ENCODE assay signal across 21 mouse cellular contexts in genomic region chr2:168618205-168618717, GRCm38 (mm10). TPM values are rescaled to one million over a fixed set of nuclear protein-coding genes. Genes with fewer than 3 reads are reported as not detected.
DNase-seq lines count a peak whose midpoint lies in the region; ATAC-seq and TF ChIP-seq lines count a peak whose summit lies in the region.
"Had no signal": no experiment of that assay in that cellular context is flagged by ENCODE, and none has a peak within 500 bp of the region (broad histone marks: within the 10 kb centered on the region; RNA-seq: fewer than 3 reads in every experiment).

No protein-coding gene starts in this region.

- H3K36me3 ChIP-seq in kidney, embryonic 15.5 days, result no peaks in the 10 kb centered on the region
- H3K36me3 ChIP-seq in embryonic facial prominence, embryonic 13.5 days, result no peaks in the 10 kb centered on the region
- no peaks in the 10 kb centered on the region for H3K36me3 ChIP-seq in limb, embryonic 10.5 days
- H3K36me3 ChIP-seq in midbrain, embryonic 16.5 days (ENCODE audit: control insufficient read depth, insufficient read depth, low read length), result no peaks in the 10 kb centered on the region
- H3K36me3 ChIP-seq in lung, postnatal 0 days (ENCODE audit: insufficient read depth, low read length), result no peaks in the 10 kb centered on the region
- H3K36me3 ChIP-seq: embryonic facial prominence, embryonic 15.5 days; heart, embryonic 12.5 days had no signal

- H3K4me2 ChIP-seq in kidney, embryonic 15.5 days, result no peak overlapping the region
- H3K4me2 ChIP-seq in embryonic facial prominence, embryonic 13.5 days, result no peak overlapping the region; the same call in 1 of the 2 replicates
- H3K4me2 ChIP-seq in midbrain, embryonic 16.5 days (ENCODE audit: low read length), result no peak overlapping the region
- no peak overlapping the region for H3K4me2 ChIP-seq in lung, postnatal 0 days (replicated peaks; ENCODE audit: low read depth, low read length)
- H3K4me2 ChIP-seq: embryonic facial prominence, embryonic 15.5 days; heart, embryonic 12.5 days had no signal

- 34% methylated on average over 15 of the region's 15 CpGs for WGBS in kidney, embryonic 15.5 days
- WGBS in embryonic facial prominence, embryonic 13.5 days, result 61% methylated on average over 15 of the region's 15 CpGs
- WGBS in limb, embryonic 10.5 days, result 55% methylated on average over 15 of the region's 15 CpGs
- 75% methylated on average over 15 of the region's 15 CpGs for WGBS in midbrain, embryonic 16.5 days
- WGBS in lung, postnatal 0 days, result 72% methylated on average over 15 of the region's 15 CpGs

- H3K9me3 ChIP-seq in kidney, embryonic 15.5 days (replicated peaks), result no peaks in the 10 kb centered on the region
- no peaks in the 10 kb centered on the region for H3K9me3 ChIP-seq in embryonic facial prominence, embryonic 13.5 days
- no peaks in the 10 kb centered on the region for H3K9me3 ChIP-seq in limb, embryonic 10.5 days (replicated peaks)
- no peaks in the 10 kb centered on the region for H3K9me3 ChIP-seq in midbrain, embryonic 16.5 days (replicated peaks; ENCODE audit: control insufficient read depth, low read length, poor library complexity, severe bottlenecking)
- H3K9me3 ChIP-seq in lung, postnatal 0 days (ENCODE audit: low read length), result no peaks in the 10 kb centered on the region
- H3K9me3 ChIP-seq: embryonic facial prominence, embryonic 15.5 days had no signal

- peak overlapping the region; percentile 25; the same call in 1 of the 2 replicates for H3K27ac ChIP-seq in kidney, embryonic 15.5 days
- H3K27ac ChIP-seq in embryonic facial prominence, embryonic 13.5 days, result peak overlapping the region; percentile 58; the same call in 1 of the 2 replicates
- H3K27ac ChIP-seq in limb, embryonic 10.5 days, result peak overlapping the region; percentile 82
- peak overlapping the region; percentile 6; the same call in 1 of the 2 replicates for H3K27ac ChIP-seq in midbrain, embryonic 16.5 days (ENCODE audit: low read length)
- H3K27ac ChIP-seq in lung, postnatal 0 days (ENCODE audit: low read length), result no peak overlapping the region

- no peaks in the 10 kb centered on the region for H3K27me3 ChIP-seq in kidney, embryonic 15.5 days
- no peaks in the 10 kb centered on the region for H3K27me3 ChIP-seq in embryonic facial prominence, embryonic 13.5 days
- H3K27me3 ChIP-seq in limb, embryonic 10.5 days (ENCODE audit: low read depth, poor library complexity, severe bottlenecking), result no peaks in the 10 kb centered on the region
- H3K27me3 ChIP-seq in midbrain, embryonic 16.5 days (ENCODE audit: control insufficient read depth, insufficient read depth, low read depth, low read length), result no peaks in the 10 kb centered on the region
- no peaks in the 10 kb centered on the region for H3K27me3 ChIP-seq in lung, postnatal 0 days (replicated peaks; ENCODE audit: insufficient read depth, low read length)
- H3K27me3 ChIP-seq: embryonic facial prominence, embryonic 15.5 days had no signal

- H3K9ac ChIP-seq in kidney, embryonic 15.5 days, result no peak overlapping the region
- H3K9ac ChIP-seq in embryonic facial prominence, embryonic 13.5 days, result no peak overlapping the region
- H3K9ac ChIP-seq in midbrain, embryonic 16.5 days (ENCODE audit: low read depth, low read length), result no peak overlapping the region
- no peak overlapping the region for H3K9ac ChIP-seq in lung, postnatal 0 days (replicated peaks; ENCODE audit: low read depth)
- H3K9ac ChIP-seq: embryonic facial prominence, embryonic 15.5 days; heart, embryonic 12.5 days; liver, postnatal 0 days had no signal

- H3K4me3 ChIP-seq in kidney, embryonic 15.5 days (replicated peaks), result no peak overlapping the region
- H3K4me3 ChIP-seq in embryonic facial prominence, embryonic 13.5 days, result no peak overlapping the region
- H3K4me3 ChIP-seq in limb, embryonic 10.5 days, result no peak overlapping the region; the same call in 1 of the 2 replicates
- no peak overlapping the region for H3K4me3 ChIP-seq in midbrain, embryonic 16.5 days (ENCODE audit: low read depth, low read length)
- no peak overlapping the region for H3K4me3 ChIP-seq in lung, postnatal 0 days (ENCODE audit: low read depth, low read length)
- H3K4me3 ChIP-seq: embryonic facial prominence, embryonic 15.5 days; heart, embryonic 12.5 days had no signal

- no peak for TF ChIP-seq EP300 in lung, postnatal 0 days (IDR thresholded peaks at IDR 0.05)

- ATAC-seq in kidney, embryonic 15.5 days (replicated peaks; ENCODE audit: low FRiP score), result no peak
- no peak for ATAC-seq in embryonic facial prominence, embryonic 13.5 days (ENCODE audit: insufficient number of reproducible peaks, insufficient read depth, low FRiP score, low TSS enrichment, low read depth)
- no peak for ATAC-seq in midbrain, embryonic 16.5 days
- ATAC-seq in lung, postnatal 0 days, result no peak
- ATAC-seq: hindbrain, embryonic 16.5 days; intestine, postnatal 0 days; liver, postnatal 0 days had no signal

- DNase-seq in kidney, adult 9 months, result no peak
- DNase-seq in limb, embryonic 10.5 days (ENCODE audit: low spot score), result peak; percentile 68
- DNase-seq in adrenal gland, postnatal 14 days, result no peak
- no peak for DNase-seq in lung, postnatal 0 days (ENCODE audit: low spot score)
- DNase-seq: adrenal gland, adult 8-10 months; cerebellum, adult 9-11 months; gastrocnemius, postnatal 10 days; heart, adult 11 months; heart, postnatal 14 days; kidney, postnatal 36 days; liver, postnatal 0 days; lung, postnatal 14 days; right cerebral cortex, postnatal 25 days; thymus, postnatal 36 days had no signal

- no peak for TF ChIP-seq CTCF in lung, postnatal 0 days (IDR thresholded peaks at IDR 0.05)

- H3K4me1 ChIP-seq in kidney, embryonic 15.5 days, result peaks cover 28% of the 10 kb centered on the region
- peaks cover 51% of the 10 kb centered on the region for H3K4me1 ChIP-seq in embryonic facial prominence, embryonic 13.5 days
- H3K4me1 ChIP-seq in limb, embryonic 10.5 days, result peaks cover 63% of the 10 kb centered on the region
- H3K4me1 ChIP-seq in midbrain, embryonic 16.5 days (ENCODE audit: control insufficient read depth, insufficient read depth, low read length), result no peaks in the 10 kb centered on the region
- H3K4me1 ChIP-seq in lung, postnatal 0 days (ENCODE audit: insufficient read depth, low read depth, low read length), result peaks cover 5% of the 10 kb centered on the region; the same call in 1 of the 2 replicates

RNA-seq across cellular contexts. Expression of gene Nfatc2, which starts 16.8 kb away (rescaled TPM):
- 2.5 and 2.6 TPM in 2 replicates for polyA plus RNA-seq in kidney, embryonic 15.5 days (2015; fragmentation: Nextera tagmentation; extraction: Ambion mirVana)
- polyA plus RNA-seq in embryonic facial prominence, embryonic 13.5 days (2015; fragmentation: Nextera tagmentation; extraction: Ambion mirVana), result 4.9 and 5.9 TPM in 2 replicates
- 1.0 and 3.2 TPM in 2 replicates for polyA plus RNA-seq in limb, embryonic 10.5 days (2016; fragmentation: Nextera tagmentation; extraction: Ambion mirVana)
- polyA plus RNA-seq in midbrain, embryonic 16.5 days (2015; fragmentation: Nextera tagmentation; extraction: Ambion mirVana), result 3.8 and 4.5 TPM in 2 replicates
- total RNA-seq in adrenal gland, postnatal 14 days (2021), result 2.7 and 7.6 TPM in 2 replicates
- polyA plus RNA-seq in lung, postnatal 0 days (2015; fragmentation: Nextera tagmentation; extraction: Ambion mirVana), result 0.72 and 0.96 TPM in 2 replicates
